Mouse (Mus musculus) kidney, adult 2 months (tissue): ENCODE results near the gene Pak1.

Experiments
- CTCF ChIP-seq: fragments of 200-500 bp; conservative IDR thresholded peaks from 2 replicates; pipeline ENCODE4 v1.5.1; 2011; ENCODE audit warnings: low read depth, mild to moderate bottlenecking, control low read depth, low read length, moderate library complexity, mixed read lengths; ENCODE audit not compliant: insufficient read depth, insufficient read length
- POLR2A ChIP-seq: fragments of 200-500 bp; IDR thresholded peaks from one replicate; pipeline ENCODE4 v1.6.1; 2011; ENCODE audit warnings: low read depth, low read length, control low read depth

- TF ChIP-seq POLR2A (no peak), CTCF (no peak)
Measured at GRCm38 (mm10) chr7:97749207-97750190, 38.8 kb upstream of the Pak1 start.
